ENCODE assay signal across 17 mouse cellular contexts in genomic region chr5:66139171-66139570, GRCm38 (mm10). TPM values are rescaled to one million over a fixed set of nuclear protein-coding genes. Genes with fewer than 3 reads are reported as not detected.
A peak's percentile ranks its signal among the peaks of the same experiment; 100 is the strongest.
DNase-seq lines count a peak whose midpoint lies in the region; ATAC-seq and TF ChIP-seq lines count a peak whose summit lies in the region.
"Had no signal": no experiment of that assay in that cellular context is flagged by ENCODE, and none has a peak within 500 bp of the region (broad histone marks: within the 10 kb centered on the region; RNA-seq: fewer than 3 reads in every experiment).

No protein-coding gene starts in this region.

- H3K9ac ChIP-seq in liver, adult 2 months (ENCODE audit: low read depth, low read length) = no peak overlapping the region
- H3K9ac ChIP-seq: embryonic facial prominence, embryonic 12.5 days; embryonic facial prominence, embryonic 15.5 days; forebrain, postnatal 0 days; hindbrain, embryonic 12.5 days; hindbrain, embryonic 15.5 days had no signal

- TF ChIP-seq POLR2A in liver, adult 2 months (IDR thresholded peaks at IDR 0.05; ENCODE audit: extremely low read depth, insufficient read depth, low read length) = no peak

- H3K4me3 ChIP-seq in liver, adult 2 months (ENCODE audit: insufficient read depth, low read depth, low read length) = no peak overlapping the region
- H3K4me3 ChIP-seq in macrophage (ENCODE audit: inconsistent target) = no peak overlapping the region
- H3K4me3 ChIP-seq: embryonic facial prominence, embryonic 12.5 days; embryonic facial prominence, embryonic 15.5 days; hindbrain, embryonic 12.5 days; hindbrain, embryonic 15.5 days had no signal

- no peaks in the 10 kb centered on the region for H3K27me3 ChIP-seq in liver, adult 2 months (ENCODE audit: control insufficient read depth, insufficient read depth, low read length)
- H3K27me3 ChIP-seq: embryonic facial prominence, embryonic 12.5 days; embryonic facial prominence, embryonic 15.5 days; hindbrain, embryonic 12.5 days; hindbrain, embryonic 15.5 days had no signal

- no peak for TF ChIP-seq CTCF in liver, adult 2 months (IDR thresholded peaks at IDR 0.05; ENCODE audit: low read depth, low read length)

- ATAC-seq in frontal cortex, adult (ENCODE audit: low TSS enrichment) = peak; percentile 58
- ATAC-seq: activated CD4-positive, CD25-positive, alpha-beta regulatory T cell, adult 4 months; forebrain, embryonic 14.5 days; forebrain, postnatal 0 days had no signal

- H3K4me1 ChIP-seq in liver, adult 2 months (ENCODE audit: control insufficient read depth, insufficient read depth, low read length) = peaks cover 43% of the 10 kb centered on the region
- H3K4me1 ChIP-seq: embryonic facial prominence, embryonic 12.5 days; embryonic facial prominence, embryonic 15.5 days; hindbrain, embryonic 15.5 days had no signal

- intact Hi-C loops in gastrocnemius, postnatal 14 days (cut with DNase I; ENCODE audit: low total_unique reads) = no loop called here

- 66% methylated on average over 6 of the region's 6 CpGs for WGBS in liver, adult 2 months
- WGBS in macrophage (ENCODE audit: missing documents) = 84% methylated on average over 6 of the region's 6 CpGs

- DNase-seq in frontal cortex, postnatal 14 days (ENCODE audit: low spot score in 2 of 2) = no peak
- no peak for DNase-seq in liver, adult 2 months (ENCODE audit: extremely low read depth, low read depth, low spot score)
- no peak for DNase-seq in liver
- DNase-seq in gastrocnemius, postnatal 14 days = no peak
- DNase-seq: cerebellum, adult 11 months; cerebellum, adult 2 months; cerebellum, adult 9-11 months; forebrain, postnatal 0 days; gastrocnemius, postnatal 10 days had no signal

- peaks cover 27% of the 10 kb centered on the region; the same call in 1 of the 2 replicates for H3K79me2 ChIP-seq in liver, adult 2 months (ENCODE audit: control insufficient read depth, insufficient read depth, low read length)
- H3K79me2 ChIP-seq in macrophage (ENCODE audit: inconsistent target) = peaks cover 99% of the 10 kb centered on the region

- 0 out of 2 replicates have a peak, but pooled peaks cover 2% of the 10 kb centered on the region for H3K36me3 ChIP-seq in liver, adult 2 months (ENCODE audit: control insufficient read depth, insufficient read depth, low read length)
- peaks cover 24% of the 10 kb centered on the region for H3K36me3 ChIP-seq in macrophage (ENCODE audit: inconsistent target)
- H3K36me3 ChIP-seq: embryonic facial prominence, embryonic 12.5 days; embryonic facial prominence, embryonic 15.5 days; hindbrain, embryonic 12.5 days; hindbrain, embryonic 15.5 days had no signal

- H3K27ac ChIP-seq in liver, adult 2 months (replicated peaks; ENCODE audit: insufficient read depth, low read depth, low read length) = peak overlapping the region; percentile 70
- peak overlapping the region; percentile 94 for H3K27ac ChIP-seq in macrophage
- H3K27ac ChIP-seq: embryonic facial prominence, embryonic 12.5 days; embryonic facial prominence, embryonic 15.5 days; hindbrain, embryonic 12.5 days; hindbrain, embryonic 15.5 days had no signal

RNA-seq across cellular contexts. Expression of gene Rbm47, which starts 33.7 kb away (rescaled TPM):
- 63.5 and 81.8 TPM in 2 replicates for total RNA-seq in liver, adult 2 months (2014; rRNA removed)
- 47.4 and 58.7 TPM in 2 replicates for polyA plus RNA-seq in liver, adult 2 months (2012; rRNA removed)
- total RNA-seq in macrophage (2018; cell fraction: chromatin; rRNA removed) = 100 to 1,000 TPM; 212 to 432 (median 310) TPM
- total RNA-seq in macrophage (2018; cell fraction: cytosol; rRNA removed) = 100 to 1,000 TPM in 10 of 26 experiments, 10 to 100 TPM in 16; 76.7 to 169 (median 96.4) TPM
- total RNA-seq in macrophage (2018; cell fraction: nucleus; rRNA removed) = 100 to 1,000 TPM; 195 to 431 (median 259) TPM
- 35.3 to 62.0 TPM (median 41.0 TPM) in 3 replicates for polyA plus RNA-seq in macrophage (2018)
- total RNA-seq in gastrocnemius, postnatal 14 days (2021) = under 1 TPM; 0.80 to 0.84 TPM

Comparison
In these comparisons a context has a peak if more than half of its experiments do, and no peak if none do; other contexts are left out.
1. RNA of gene Rbm47, which starts 33.7 kb away (total RNA-seq): 63.5 to 81.8 TPM in liver, adult 2 months; 0.80 to 0.84 TPM in gastrocnemius, postnatal 14 days; every median in the first group is over 10 times any median in the second.